Mouse (Mus musculus) spleen, postnatal 4 days (tissue): Measurements from ENCODE around the gene Shroom1.
"Not testable (repeated sequence)": the region's sequence is repeated elsewhere in the genome, so short reads cannot be mapped to it uniquely, and the experiment has no call there.

Experiments
- DNase-seq, 2 experiments: peaks; one replicate each; pipeline ENCODE4 v3.0.0; 2022; ENCODE audit warnings: low spot score in 2 of 2

Shroom1 gene

DNA sequence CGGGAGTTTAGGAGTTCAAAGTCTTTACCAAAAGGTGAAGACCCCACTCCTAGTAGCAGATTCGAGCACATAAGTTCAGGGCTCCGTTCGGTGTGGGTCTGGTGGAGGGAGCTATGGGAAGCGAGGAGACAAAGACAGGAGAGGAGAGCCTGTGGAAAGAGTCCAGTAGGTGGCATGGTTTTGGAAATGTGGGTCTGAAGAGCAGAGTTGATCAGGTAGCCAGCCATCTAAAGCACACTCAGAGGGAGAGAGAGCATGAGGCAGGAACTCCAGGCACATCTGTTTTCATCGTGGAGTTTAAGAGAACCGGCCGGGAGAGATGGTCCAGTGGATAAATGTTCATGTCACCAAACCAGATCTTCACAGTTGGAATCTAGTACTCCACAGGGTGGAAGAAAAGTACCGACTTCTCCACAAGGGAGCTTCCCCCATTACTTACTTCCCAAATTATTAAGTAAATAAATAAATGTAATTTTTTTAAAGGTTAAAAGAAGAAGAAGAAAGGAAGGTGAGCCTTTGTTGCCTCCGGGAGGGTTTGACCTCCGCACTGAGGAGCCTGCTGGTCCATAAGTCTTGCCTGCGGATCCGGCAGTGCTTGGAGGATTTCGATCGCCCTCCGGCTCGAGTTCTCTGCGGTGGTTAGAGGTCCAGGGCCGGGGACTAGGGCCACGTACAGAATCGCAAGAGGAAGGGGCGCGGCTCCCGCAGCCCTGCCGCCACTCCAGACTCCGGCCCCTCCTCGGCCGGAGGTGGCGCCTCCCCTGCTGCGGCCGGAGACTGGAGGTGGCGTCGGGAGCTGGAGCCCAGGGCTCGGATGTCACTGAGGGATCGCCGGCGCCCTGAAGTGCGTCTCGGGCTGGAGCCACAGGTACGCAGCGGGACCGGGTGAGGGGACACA lies at the start of gene Shroom1, which contains the start of gene Gm10447:
Shroom1 (plus strand) TSS at position 732 of the 898 bp plus-strand sequence.
Gm10447 (minus strand) TSS at position 637 of the 898 bp plus-strand sequence.
- DNase-seq = no peak

DNA sequence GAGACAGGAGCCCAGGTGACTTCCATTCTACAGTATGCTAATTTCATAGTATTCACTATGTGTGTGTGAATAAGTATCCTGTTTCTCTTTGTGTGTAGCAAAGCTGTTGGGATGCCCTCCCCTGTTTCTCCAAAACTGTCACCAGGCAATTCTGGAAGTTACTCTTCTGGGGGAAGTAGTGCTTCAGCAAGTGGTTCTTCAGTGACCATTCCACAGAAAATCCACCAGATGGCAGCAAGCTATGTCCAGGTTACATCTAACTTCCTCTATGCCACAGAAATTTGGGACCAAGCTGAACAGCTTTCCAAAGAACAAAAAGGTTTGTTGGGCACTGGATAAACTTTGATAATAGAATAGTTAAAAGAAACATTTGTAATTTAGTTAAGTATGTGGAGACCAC lies 45.3 kb upstream of the Shroom1 start:
- no peak for DNase-seq

DNA sequence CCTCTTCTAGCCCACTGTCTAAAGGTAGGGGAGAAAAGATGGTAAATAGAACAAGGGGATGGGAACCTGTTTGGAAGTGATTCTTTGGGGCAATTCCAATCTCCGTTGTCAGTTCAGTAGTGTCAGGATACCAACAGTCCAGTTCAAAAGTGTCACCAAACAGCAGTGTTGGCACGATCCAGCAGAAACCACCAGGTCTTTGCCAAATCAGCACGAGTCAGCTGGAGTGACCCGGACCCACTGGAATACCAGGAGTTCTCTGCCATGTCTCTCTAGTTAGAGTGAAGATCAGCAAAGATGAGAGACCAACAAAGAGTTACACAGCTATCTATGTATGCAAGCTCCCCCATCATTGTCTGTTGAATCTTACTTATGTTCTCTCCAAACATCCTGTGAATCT lies 43.1 kb upstream of the Shroom1 start:
- DNase-seq = no peak

DNA sequence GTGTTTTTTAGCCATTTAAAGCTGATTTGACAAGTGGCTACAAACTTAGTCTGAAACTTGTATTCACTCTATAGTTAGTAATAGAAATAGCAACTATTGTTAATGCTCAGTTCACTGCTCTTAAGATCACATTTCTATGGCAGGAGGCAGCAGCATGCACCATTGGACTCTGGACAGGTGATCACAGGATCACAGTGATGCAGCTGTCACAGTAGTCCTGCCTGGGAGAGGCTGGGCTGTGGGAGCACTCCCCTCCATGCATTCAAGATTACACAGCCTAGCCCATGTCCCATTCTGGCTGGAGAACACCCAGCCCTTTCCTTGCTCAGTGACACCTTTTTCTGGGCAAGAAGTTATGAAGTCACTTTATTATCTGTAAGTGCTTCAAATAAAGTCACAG lies 39.0 kb upstream of the Shroom1 start:
- no peak for DNase-seq

DNA sequence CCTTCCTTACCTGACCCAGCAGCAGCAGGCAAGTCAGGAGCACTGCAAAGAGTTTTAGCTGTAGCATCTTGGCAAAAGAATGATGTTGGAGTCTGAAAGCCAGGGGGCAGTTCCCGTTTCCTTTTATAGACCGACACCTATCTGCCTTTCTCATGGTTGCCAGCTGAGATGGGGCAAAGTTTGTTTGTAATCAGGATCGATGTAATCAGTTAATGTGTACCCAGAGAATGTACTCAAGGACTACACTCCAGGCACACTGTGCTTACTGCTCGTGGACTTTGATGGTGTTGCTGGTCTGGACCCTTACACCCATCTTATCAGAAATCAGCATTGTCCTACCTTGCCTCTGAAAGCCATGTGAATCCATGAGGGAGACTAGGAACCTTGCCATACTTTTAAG lies 34.0 kb upstream of the Shroom1 start, which contains the start of gene Leap2:
Leap2 (minus strand) TSS at position 135 of the 400 bp plus-strand sequence.
- no peak for DNase-seq

DNA sequence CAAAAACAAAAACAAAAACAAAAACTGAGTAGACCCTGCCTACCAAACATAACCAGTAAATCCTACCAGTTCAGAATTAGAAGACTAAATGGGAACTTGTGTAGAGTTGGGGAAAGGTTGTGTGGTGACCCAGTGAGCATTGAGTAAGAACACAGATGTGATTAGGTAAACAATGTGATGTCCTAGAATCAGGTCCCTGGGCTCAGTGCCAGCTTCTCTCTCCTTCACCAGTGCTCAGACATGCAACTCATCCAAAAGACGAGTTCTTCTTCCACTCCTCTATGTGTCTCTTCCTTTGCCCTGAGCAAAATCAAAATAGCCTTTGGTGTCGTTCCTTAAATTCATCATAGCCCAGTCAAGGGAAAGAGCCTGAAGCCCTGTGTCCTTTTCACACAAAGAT lies 32.2 kb upstream of the Shroom1 start:
- no peak for DNase-seq

DNA sequence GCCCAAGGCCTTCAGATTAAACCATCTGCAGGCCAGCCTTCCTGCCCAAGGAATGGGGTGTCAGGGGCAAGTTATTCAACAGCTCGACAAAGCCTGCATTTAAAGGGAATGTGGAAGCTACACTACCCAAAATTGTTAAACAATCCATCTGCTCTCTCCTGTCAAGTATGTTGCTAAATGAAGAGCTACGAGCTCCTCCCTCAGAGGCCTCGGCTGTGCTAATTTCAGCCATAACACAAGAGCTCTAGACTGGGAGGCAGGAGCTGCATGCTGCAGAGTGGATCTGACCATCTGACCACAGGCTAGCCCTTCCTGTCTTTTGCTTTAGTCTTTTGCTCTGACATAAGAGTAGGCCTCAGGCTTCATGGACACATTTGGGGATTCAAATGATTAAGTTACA lies 31.8 kb upstream of the Shroom1 start:
- no peak for DNase-seq

DNA sequence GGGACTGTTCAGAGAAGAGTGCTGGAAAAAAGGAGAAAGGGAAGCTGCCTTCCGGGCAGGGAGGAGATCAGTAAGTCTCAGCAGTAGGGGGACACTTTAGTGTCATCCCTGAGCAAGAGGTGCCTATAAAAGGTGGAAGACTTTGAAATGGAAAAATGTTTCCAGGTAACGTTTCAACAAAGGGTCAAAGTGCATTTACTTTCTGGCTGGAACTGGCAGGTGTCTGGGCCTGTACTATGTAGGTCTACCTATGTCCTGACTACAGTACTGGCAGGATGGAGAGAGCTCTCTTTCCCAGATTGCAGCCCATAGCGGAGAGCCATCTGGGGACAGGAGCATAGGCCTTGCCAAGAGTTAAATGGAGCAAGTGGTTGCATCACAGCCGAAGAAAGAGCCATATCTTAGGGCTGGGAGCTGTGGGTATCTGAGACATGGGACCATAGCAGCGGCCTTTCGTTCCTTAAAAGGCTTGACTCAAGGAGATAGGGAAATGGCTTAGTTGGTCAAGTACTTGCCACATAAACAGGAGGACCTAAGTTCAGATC lies 31.2 kb upstream of the Shroom1 start:
- DNase-seq = no peak

DNA sequence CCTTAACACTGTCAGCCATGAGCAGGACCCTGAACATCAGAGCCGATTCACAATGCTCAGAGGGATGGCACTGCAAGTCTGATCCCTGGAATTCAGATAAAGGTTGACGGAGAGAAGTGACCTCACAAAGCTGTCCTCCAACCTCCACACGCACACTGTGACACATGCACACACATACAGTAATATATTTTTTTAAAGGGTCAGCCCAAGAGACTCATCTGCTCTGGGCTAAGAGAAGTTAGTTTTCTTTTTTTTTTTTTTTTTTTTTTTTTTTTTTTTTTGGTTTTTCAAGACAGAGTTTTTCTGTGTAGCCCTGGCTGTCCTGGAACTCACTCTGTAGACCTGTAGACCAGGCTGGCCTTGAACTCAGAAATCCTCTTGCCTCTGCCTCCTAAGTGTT lies 30.1 kb upstream of the Shroom1 start:
- DNase-seq = not testable (repeated sequence)

DNA sequence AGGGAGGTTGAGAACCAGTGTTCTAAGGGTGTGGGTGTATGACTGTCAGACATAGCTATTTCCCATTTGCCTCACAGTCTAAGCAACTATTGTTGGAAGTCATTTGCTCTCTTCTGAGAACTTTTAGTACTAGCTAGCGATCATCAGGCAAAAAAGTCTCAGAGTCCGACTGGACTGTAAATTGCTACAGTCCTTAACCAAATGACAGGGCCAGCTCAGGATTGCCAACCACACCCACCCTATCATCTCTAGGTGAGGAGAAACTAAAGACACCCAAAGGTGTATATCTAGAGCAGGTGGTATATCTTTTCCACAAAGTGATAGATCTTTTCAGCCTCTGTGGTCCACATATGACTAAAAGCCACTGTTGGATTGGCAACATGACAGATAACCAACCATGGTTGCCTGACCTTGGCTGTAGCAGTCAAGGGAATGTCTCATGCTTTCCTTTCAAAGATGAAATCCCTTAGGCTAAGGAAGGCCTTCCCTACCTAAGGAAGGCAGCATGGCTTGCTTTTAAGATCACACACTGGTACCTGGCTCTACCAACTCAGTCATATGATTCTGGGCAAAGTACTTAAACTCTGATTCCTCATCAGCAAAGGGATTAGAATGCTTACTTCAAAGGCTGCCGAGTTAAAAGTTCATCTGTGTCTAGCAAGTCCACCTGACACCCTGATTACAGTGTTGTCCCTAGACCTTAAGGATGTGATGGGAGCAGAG lies 28.9 kb upstream of the Shroom1 start:
- no peak for DNase-seq

DNA sequence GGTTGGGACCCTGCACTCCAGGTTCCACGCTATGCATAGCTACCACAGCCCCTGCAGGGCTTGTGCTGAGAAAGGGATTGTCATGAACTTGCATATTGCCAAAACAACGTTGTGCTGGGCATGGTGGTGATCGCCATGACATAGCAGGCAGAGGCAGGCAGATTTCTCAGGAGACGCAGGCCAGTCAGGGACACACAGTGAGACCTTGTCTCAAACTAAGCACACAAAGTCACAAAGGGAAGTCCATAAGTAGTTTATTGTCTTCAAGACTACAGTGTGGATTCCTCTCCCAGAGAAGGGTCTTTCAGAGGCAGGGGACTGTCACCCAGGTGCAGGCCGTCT lies 28.3 kb upstream of the Shroom1 start:
- no peak for DNase-seq

DNA sequence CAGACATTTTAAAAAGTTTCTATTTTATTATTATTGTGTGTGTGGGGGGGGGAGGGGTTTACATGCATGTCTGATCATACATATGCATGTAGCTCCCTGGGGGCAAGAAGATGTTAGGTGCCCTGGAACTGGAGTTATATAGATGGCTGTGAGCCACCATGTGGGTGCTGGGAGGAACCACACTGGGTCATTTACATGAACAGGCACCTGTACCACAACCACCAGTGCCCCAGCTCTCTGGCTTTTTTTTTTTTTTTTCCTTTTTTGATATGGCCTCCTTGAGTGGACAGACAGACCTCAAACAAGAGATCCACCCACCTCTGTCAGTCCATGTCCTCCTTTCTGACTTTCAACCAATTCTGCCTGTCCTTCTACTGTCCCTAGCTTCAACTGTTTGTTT lies 27.8 kb upstream of the Shroom1 start:
- DNase-seq = no peak

DNA sequence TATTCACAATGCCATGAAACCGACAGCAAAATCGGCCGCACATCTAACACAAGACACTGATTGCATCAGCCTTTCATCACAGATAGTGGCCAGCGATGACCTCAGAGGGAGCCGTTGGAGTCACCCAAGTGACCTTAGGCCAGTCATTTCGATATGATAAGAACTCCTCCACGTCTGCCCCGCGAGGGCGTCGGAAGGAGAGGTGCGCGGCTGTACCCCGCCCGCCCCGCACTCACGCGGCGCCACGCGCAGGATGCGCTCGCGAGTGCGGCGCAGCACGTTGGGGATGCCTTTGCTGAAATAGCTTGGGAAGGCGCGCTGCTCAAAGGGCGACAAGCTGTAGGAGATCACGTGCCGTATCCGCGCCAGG lies 26.7 kb upstream of the Shroom1 start:
- no peak for DNase-seq

DNA sequence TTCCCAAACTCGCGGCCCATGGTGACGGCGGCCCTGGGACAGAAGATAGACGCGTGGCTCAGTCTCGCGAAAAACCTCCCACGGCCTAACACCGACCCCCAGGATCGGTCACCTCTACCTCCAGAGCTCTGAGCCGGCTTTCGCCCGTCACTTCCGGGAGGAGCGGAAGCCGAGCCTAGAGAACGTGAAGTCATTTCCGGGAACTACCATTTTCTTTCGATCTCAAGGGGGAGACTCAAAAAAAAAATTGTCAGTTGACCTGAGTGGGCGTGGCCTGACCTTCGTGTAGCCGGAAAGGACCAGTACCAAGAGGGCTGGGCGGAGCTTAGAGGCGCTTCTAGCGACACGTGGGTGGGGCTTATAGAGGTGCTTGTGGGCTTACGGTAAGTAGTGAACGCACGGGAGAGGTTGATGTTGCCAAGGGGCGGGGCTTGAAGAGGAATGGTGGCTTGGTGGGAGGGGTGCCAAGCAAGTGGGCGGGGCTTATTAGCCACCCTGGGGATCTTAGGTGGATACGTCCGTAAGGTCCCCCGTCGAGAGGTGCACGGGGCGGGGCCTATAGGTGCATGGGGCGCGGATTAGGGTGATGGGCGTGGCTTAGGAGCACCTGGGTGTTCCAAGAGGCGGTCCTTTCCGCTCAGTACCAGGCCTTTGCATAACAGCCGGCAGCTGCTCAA lies 26.2 kb upstream of the Shroom1 start, which contains the start of the genes Uqcrq and Gdf9:
Uqcrq (minus strand) TSS at position 162 of the 677 bp plus-strand sequence.
Gdf9 (plus strand) TSS at position 354 of the 677 bp plus-strand sequence.
- peak; percentile 98 to 99 for DNase-seq

DNA sequence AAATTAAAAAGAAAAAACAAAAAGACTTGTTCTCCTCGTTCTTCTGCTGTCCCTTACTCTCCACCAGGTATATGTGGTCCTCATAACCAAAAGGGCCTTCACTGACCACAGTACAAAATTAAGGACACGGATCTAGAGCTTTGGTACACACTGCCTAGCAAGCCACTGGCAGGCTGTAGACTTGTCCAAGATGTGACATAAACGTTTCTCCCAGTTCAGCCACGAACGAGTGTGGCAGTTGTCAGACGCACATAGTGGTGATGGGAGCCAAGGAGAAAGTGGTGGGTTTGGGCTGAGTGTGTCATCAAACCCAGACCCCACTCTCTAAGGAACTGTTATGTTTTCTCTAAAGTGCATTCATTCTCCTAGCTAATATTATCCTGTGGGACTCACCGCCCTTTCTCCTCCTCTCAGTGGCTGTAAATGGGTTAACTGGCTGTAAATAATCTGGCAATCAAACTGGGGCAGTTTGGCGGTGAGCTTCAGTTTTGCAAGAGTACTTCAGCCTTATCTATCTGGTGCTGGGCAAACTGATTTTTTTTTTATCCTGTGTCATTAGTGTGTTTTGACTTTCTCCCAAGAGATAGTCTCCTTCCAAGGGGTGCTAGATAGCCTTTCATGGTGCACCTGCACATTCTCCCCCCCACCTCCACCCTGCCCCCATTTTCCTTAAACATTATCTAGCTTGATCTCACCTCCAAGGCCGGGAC lies 25.5 kb upstream of the Shroom1 start:
- peak in 1 of 2 experiments; percentile 66 for DNase-seq

DNA sequence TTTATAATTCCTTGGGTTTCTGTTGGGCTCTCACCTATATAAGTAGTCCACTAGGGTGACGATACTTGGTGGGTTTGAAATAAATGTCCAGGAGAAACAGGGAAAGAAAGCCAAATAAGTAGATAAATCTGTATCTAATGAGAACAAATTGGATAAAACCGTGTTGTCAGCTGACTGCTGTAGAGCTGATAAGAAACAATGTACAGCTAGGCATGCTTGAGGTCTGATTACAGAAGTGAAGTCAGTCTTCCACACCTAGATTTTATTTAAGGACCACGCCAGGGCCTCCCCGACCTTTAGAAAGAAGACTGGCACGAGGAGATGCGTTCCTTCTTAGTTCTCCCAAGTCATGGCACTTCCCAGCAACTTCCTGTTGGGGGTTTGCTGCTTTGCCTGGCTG lies 23.9 kb upstream of the Shroom1 start:
- no peak for DNase-seq

DNA sequence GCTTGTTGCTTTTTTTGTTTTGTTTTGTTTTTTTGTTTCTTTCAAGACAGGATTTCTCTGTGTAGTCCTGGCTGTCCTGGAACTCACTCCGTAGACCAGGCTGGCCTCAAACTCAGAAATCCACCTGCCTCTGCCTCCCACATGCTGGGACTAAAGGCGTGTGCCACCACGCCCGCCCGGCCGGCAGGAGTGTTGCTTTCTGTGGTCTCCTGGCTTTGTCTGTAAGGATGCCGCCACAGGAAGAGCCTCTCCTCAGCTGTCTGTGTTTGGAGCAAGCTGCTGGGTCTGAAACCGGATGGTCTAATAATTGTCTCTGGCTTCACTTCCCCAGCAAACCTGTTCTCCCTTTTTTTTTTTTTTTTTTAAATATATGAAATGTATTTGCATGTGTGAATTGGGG lies 21.5 kb upstream of the Shroom1 start:
- DNase-seq = no peak

DNA sequence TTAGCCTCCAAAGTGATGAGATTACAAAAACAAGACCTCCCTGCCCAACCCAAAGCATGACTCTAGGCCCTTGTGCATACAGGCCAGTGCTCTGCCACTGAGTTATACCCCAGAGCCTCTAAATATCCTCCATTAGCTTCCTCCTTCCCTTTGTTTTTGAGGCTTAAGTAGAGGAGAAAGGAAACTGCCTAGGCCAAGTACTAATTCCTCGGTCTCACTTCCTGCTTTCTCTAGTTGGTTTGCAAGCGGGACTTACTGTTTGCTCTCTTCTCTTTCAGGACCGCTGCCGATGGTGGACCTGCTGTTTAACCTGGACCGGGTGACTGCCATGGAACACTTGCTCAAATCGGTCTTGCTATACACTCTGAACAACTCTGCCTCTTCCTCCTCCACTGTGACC lies 20.7 kb upstream of the Shroom1 start:
- DNase-seq = no peak

DNA sequence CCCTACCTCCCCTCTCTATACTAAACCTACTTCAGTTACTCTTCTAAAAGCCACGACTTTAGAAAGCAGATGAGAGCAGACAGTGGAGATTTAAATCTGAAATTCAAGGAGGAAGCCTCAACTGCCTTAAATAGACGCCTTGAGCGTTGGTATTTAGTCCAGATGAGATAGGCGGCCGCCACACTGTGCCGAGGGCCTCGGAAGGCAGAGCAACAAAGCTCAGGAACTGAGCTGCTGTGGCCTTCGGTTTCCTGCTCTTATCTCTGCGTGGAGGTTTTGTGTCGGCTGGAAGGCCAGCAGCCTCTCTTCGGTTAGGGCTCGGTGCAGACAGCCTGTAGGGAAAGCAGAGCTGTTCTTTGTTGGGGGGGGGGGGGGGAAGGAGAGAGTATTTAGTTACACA lies 15.1 kb upstream of the Shroom1 start:
- no peak for DNase-seq

DNA sequence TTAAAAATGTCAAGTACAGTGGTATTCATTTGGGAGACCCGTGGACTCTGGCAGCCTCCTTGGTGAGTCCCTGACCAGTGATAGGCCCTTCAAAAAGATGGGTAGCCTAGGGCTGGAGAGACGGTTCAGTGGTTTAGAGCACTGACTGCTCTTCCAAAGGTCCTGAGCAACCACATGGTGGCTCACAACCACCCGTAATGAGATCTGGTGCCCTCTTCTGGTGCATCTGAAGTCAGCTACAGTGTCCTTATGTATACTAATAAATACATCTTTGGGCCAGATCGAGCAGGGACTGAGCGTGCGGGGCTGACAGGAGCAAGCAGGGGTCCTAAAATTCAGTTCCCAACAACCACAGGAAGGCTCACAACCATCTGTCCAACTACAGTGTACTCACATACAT lies 13.1 kb upstream of the Shroom1 start:
- peak in 1 of 2 experiments; percentile 31 for DNase-seq

DNA sequence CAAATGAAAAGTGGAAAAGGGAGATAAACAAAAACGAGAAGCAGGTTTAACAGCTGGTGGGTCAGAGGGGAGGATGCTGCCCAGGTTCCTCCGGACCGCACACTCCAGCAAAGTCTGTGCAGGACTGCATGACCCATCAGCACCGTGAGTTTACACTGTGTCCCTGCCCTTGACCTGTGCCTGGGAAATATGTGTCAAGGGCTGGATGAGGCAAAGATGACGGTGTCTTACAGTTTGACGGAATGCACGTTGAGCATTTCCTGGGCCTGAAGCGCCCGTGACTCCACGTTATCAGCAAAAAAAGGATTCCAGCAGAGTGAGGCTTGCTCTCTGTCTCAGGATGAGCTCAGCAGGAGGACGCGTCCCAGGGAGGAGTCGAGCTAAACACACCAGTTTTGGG lies 11.4 kb upstream of the Shroom1 start:
- no peak for DNase-seq
